Mouse (Mus musculus) heart, embryonic 14.5 days (tissue): ENCODE data around the gene Sh3glb1. TPM values are rescaled to one million over a fixed set of nuclear protein-coding genes. Genes with fewer than 3 reads are reported as not detected.

Experiments
- ATAC-seq: fragments of 200-750 bp; cut with Nextera tagmentation; 2 replicates; pipeline ENCODE4 v1.8.0; 2017; ENCODE audit warnings: low read depth, moderate TSS enrichment; ENCODE audit not compliant: insufficient number of reproducible peaks, insufficient read depth, low FRiP score
- H3K27ac ChIP-seq, 2 experiments: fragments of 200-500 bp in 1 of 2; fragments of 300-500 bp in 1 of 2; sonication (generic) in 1 of 2; replicated peaks in 1 of 2; 2 replicates each; pipeline ENCODE4 v1.5.1; 2012 to 2014; ENCODE audit warnings: low read depth in 2 of 2, low read length in 2 of 2, control low read depth in 1 of 2, mild to moderate bottlenecking in 1 of 2, mixed read lengths in 1 of 2; ENCODE audit not compliant: control insufficient read depth in 1 of 2, insufficient read depth in 1 of 2
- H3K27me3 ChIP-seq: fragments of 300-500 bp; sonication (generic); 2 replicates; pipeline ENCODE4 v1.6.1; 2014; ENCODE audit warnings: mild to moderate bottlenecking, low read length, control low read depth; ENCODE audit not compliant: control insufficient read depth, insufficient read depth
- H3K36me3 ChIP-seq: fragments of 300-500 bp; sonication (generic); 2 replicates; pipeline ENCODE4 v1.6.1; 2014; ENCODE audit warnings: mild to moderate bottlenecking, control low read depth, low read length, mixed read lengths; ENCODE audit not compliant: control insufficient read depth, insufficient read depth
- H3K4me1 ChIP-seq, 2 experiments: fragments of 200-500 bp in 1 of 2; fragments of 300-500 bp in 1 of 2; sonication (generic) in 1 of 2; 2 replicates each; pipeline ENCODE4 v1.6.1; 2012 to 2014; ENCODE audit warnings: low read length in 2 of 2, control low read depth in 1 of 2, mixed read lengths in 1 of 2; ENCODE audit not compliant: control insufficient read depth in 2 of 2, insufficient read depth in 2 of 2
- H3K4me2 ChIP-seq: fragments of 300-500 bp; sonication (generic); 2 replicates; pipeline ENCODE4 v1.6.1; 2014; ENCODE audit warnings: mild to moderate bottlenecking, low read length
- H3K4me3 ChIP-seq, 2 experiments: fragments of 200-500 bp in 1 of 2; fragments of 300-500 bp in 1 of 2; sonication (generic) in 1 of 2; 2 replicates each; pipeline ENCODE4 v1.5.1; 2012 to 2014; ENCODE audit warnings: low read length in 2 of 2, mild to moderate bottlenecking in 2 of 2, control low read depth in 1 of 2, low read depth in 1 of 2, moderate library complexity in 1 of 2; ENCODE audit not compliant: control insufficient read depth in 1 of 2, insufficient read depth in 1 of 2
- H3K9ac ChIP-seq: fragments of 300-500 bp; sonication (generic); 2 replicates; pipeline ENCODE4 v1.6.1; 2014; ENCODE audit warnings: mild to moderate bottlenecking, low read length
- H3K9me3 ChIP-seq: fragments of 300-500 bp; sonication (generic); 2 replicates; pipeline ENCODE4 v1.6.1; 2016; ENCODE audit warnings: low read length, control low read depth; ENCODE audit not compliant: control insufficient read depth
- WGBS: fragments of 180-500 bp; shearing (Covaris S2); extraction: QIAGEN DNeasy Blood & Tissue Kit; methylation state at CpG from one replicate; pipeline ENCODE4 v1.1.7; 2014; 5-methylcytosine and 5-hydroxymethylcytosine counted together
- polyA plus RNA-seq: library from polyadenylated mRNA; unstranded; fragments of >200 nt; fragmentation: Nextera tagmentation; extraction: Ambion mirVana; gene quantifications from 2 replicates; pipeline ENCODE4 v1.2.1, GENCODE M21; 2014

Sh3glb1 gene
- polyA plus RNA-seq, 1 experiment from 2014 or later = 154 TPM

DNA sequence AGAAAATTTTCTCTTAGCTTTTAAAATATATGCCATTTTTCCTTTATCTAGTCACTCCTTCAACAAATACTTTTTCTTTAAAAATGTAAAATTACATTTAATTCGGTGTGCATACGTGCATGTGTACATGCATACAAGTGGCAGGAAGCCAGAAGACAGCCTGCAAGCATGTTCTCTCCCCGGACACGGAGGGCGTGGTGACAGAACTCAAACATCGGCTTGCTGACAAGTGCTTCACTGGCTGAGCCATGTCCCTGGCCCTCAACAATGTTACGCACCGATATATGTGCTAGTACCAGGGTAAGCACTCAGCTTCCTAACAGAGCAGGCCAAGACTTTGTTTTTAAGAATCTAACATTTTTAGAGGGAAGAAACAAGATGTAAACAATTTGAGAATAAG lies 5.5 kb downstream of the Sh3glb1 start:
- WGBS = 28% methylated on average over 8 of the region's 8 CpGs
- no peak for ATAC-seq
- H3K36me3 ChIP-seq = peaks cover 33% of the 10 kb centered on the region
- no peaks in the 10 kb centered on the region for H3K9me3 ChIP-seq
- H3K4me2 ChIP-seq = peak overlapping the region; percentile 43
- no peak overlapping the region for H3K4me3 ChIP-seq
- peaks cover 16 to 48% of the 10 kb centered on the region in 2 experiments for H3K4me1 ChIP-seq
- H3K27me3 ChIP-seq = no peaks in the 10 kb centered on the region
- 0 out of 2 replicates have a peak overlapping the region, but pooled peaks have one; percentile 21 for H3K9ac ChIP-seq
- peak overlapping the region in 1 of 2 experiments; percentile 82; a peak in 2 of 4 replicates for H3K27ac ChIP-seq

DNA sequence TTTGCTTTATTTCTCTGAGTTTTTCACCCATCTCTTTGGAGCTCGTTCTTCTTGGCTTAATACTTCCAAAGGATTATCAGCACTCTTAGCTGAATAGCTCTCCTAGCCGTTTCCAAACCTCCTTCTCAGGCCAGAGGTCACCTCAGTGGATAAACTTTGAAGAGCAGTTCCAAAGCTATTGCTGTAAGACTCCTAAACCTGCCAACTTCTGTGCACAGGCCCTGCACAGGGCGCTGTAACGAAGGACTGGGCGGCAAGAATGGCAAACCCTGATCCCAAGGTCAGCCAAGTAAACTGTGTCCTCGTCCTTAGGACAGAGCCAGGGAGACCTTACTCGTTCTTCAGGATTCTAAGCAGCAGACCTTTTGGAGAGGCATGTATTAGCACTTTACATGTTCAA lies 6.0 kb downstream of the Sh3glb1 start:
- Histone ChIP-seq H3K4me2 (peak overlapping the region; percentile 43; the same call in 1 of the 2 replicates), H3K4me1 (peaks cover 16 to 48% of the 10 kb centered on the region in 2 experiments), H3K27me3 (no peaks in the 10 kb centered on the region), H3K9me3 (no peaks in the 10 kb centered on the region), H3K27ac (peak overlapping the region; percentile 47 to 82), H3K36me3 (peaks cover 36% of the 10 kb centered on the region), H3K9ac (no peak overlapping the region), H3K4me3 (no peak overlapping the region)
- ATAC-seq = peak; percentile 17; the same call in 1 of the 2 replicates
- 39% methylated on average over 7 of the region's 7 CpGs for WGBS

DNA sequence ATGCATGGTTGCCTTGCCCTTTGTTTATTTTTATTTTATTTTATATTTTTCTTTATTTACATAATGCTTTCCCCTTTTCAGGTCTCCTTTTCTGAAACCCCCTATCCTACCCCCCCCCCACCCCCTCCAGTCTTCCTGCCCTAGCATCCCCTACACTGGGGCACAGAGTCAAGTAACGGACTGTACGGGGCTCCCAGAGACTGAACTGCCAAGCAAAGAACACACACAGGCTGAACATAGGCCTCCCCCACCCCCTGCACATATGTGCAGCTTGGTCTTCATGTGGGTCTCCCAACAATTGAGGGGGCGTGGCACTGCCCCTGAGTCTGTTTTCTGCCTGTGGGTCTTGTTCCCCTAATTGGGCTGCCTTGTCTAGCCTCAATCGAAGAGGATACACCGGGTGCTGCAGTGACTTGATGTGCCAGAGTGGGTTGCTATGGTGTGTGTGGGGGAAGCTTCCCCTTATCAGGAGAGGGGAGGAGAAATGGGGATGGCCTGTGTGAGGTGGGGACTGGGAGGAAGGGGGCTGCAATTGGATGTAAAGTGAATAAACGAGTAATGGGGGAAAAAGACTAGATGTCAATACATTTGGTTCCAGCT lies 8.4 kb downstream of the Sh3glb1 start:
- no peak overlapping the region for H3K4me2 ChIP-seq
- peaks cover 55% of the 10 kb centered on the region for H3K36me3 ChIP-seq
- no peak for ATAC-seq

DNA sequence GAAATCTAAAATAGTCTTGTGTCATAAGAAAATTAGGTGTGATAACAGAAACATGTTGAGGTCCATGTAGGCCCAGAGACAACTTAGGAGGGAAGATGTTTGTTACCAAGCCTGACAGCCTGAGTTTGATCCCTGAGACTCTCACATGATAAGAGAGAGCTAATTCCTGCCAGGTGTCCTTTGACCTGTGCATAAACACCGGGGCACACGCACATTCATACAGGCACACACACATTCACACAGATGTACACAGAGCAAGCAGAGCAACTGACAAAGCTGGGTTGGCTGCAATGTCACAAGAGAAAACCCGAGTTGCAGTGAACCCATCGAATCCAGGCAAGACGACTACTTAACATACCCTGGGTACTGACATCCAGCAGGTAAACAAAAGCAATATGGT lies 11.5 kb downstream of the Sh3glb1 start:
- H3K9me3 ChIP-seq = no peaks in the 10 kb centered on the region
- no peaks in the 10 kb centered on the region for H3K27me3 ChIP-seq
- H3K9ac ChIP-seq = no peak overlapping the region
- WGBS = 91% methylated on average over 5 of the region's 5 CpGs
- H3K27ac ChIP-seq = no peak overlapping the region
- H3K4me1 ChIP-seq = peaks cover 0 to 8% of the 10 kb centered on the region in 2 experiments; a peak in 2 of 4 replicates
- no peak for ATAC-seq
- H3K4me2 ChIP-seq = no peak overlapping the region
- no peak overlapping the region for H3K4me3 ChIP-seq
- H3K36me3 ChIP-seq = peaks cover 79% of the 10 kb centered on the region

More for the DNA sequence above, 8.4 kb downstream of the Sh3glb1 start:
- H3K27me3 ChIP-seq = no peaks in the 10 kb centered on the region
- no peak overlapping the region for H3K27ac ChIP-seq
- peaks cover 12 to 34% of the 10 kb centered on the region in 2 experiments for H3K4me1 ChIP-seq
- 69% methylated on average over 6 of the region's 6 CpGs for WGBS
- no peaks in the 10 kb centered on the region for H3K9me3 ChIP-seq
- H3K4me3 ChIP-seq = no peak overlapping the region
- no peak overlapping the region for H3K9ac ChIP-seq

DNA sequence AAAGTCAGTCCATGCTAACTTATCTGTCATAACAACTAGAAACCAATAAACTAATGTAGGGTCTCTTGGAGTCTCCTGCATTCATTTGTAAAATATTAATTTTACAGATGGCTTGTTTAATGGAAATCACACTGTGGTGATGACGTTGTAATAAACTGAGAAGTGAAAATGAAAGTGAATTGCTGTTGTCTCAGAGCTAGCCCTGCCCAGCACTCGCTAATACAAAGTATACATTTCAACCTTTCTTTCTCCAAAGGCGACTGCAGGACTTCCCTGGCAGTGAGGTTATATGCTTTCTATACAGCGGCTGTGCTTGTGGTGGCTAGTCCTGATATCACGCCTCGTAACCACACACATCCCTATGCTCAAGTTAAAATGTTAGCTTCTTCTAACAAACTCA lies 16.2 kb downstream of the Sh3glb1 start:
- Histone ChIP-seq H3K27ac (no peak overlapping the region), H3K4me3 (no peak overlapping the region), H3K9me3 (no peaks in the 10 kb centered on the region), H3K4me1 (0 out of 4 replicates have a peak, but pooled peaks cover 0 to 3% of the 10 kb centered on the region in 2 experiments), H3K9ac (no peak overlapping the region), H3K4me2 (no peak overlapping the region), H3K27me3 (no peaks in the 10 kb centered on the region), H3K36me3 (peaks cover 84% of the 10 kb centered on the region)
- 88% methylated on average over 6 of the region's 6 CpGs for WGBS
- no peak for ATAC-seq

DNA sequence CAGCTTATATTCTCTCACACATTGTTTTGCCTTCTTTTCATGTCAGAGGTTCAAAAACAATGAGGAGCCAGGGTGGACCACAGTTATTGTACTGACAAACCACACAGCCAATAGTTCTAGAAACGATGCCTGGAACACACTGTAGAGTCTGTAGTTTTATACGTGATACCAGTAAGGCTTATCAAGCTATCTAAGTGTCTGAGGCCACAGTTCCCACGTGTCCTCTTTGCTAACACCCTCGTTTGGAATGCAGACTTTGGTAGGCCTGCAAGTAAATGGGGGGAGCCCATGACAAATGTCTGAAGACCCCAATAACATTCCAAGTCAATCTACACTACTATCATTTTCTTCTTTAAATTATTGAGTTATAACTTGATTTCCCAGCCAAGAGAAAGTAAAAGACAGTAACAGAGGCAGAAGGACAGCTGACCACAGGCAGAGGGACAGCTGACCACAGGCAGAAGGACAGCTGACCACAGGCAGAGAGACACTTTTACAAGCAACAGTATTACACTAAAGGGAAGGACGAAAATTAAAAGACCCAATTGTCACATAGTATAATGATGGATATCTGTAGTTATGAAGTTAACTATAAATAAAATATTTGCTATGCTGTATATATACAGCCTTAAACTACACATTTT lies 21.2 kb downstream of the Sh3glb1 start:
- Histone ChIP-seq H3K4me1 (no peaks in the 10 kb centered on the region), H3K36me3 (peaks cover 91% of the 10 kb centered on the region), H3K9me3 (no peaks in the 10 kb centered on the region), H3K4me3 (no peak overlapping the region), H3K4me2 (no peak overlapping the region), H3K27ac (no peak overlapping the region), H3K9ac (no peak overlapping the region), H3K27me3 (no peaks in the 10 kb centered on the region)
- WGBS = 61% methylated on average over 5 of the region's 5 CpGs
- ATAC-seq = no peak

DNA sequence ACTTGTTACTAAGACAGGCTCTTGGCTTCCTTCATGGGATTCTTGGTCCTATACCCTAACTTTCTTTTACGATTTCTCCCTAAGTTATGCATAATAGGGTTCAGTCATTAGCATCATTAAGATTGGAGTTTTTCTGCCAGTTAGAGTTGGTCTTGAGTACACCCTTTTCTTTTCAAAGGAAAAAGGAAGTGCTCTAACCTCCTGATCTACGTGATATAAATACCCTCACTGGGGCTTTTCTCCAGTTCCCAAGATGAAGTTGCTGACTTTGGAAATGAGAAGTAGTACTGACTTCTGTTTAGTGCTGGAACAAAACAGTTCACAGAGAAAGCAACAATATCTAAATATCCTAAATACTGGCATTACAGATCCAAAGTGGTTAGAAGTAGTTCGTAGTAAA lies 22.2 kb downstream of the Sh3glb1 start:
- H3K36me3 ChIP-seq = peaks cover 91% of the 10 kb centered on the region
- ATAC-seq = no peak
- no peak overlapping the region for H3K4me3 ChIP-seq
- H3K9me3 ChIP-seq = no peaks in the 10 kb centered on the region
- no peak overlapping the region for H3K9ac ChIP-seq
- H3K4me1 ChIP-seq = no peaks in the 10 kb centered on the region
- 73% methylated on average over 3 of the region's 3 CpGs for WGBS
- no peaks in the 10 kb centered on the region for H3K27me3 ChIP-seq
- H3K27ac ChIP-seq = no peak overlapping the region
- no peak overlapping the region for H3K4me2 ChIP-seq
